Mouse (Mus musculus): ENCODE results near the gene Dbt.
"Not testable (repeated sequence)": the region's sequence is repeated elsewhere in the genome, so short reads cannot be mapped to it uniquely, and the experiment has no call there.

Gene Dbt

GRCm38 (mm10) chr3:116542070-116542469, 29.2 kb downstream of the Dbt start:
- DNase-seq (ENCODE audit: low read depth, low spot score): no peak

- DNase-seq (ENCODE audit: low read depth, low spot score): no peak
Observed at GRCm38 (mm10) chr3:116542532-116542931, 29.7 kb downstream of the Dbt start.

GRCm38 (mm10) chr3:116547430-116547829, 34.6 kb downstream of the Dbt start:
- DNase-seq (ENCODE audit: low read depth, low spot score): no peak

- DNase-seq (ENCODE audit: low read depth, low spot score): no peak
Observed at GRCm38 (mm10) chr3:116551362-116551761, 38.5 kb downstream of the Dbt start.

- DNase-seq (ENCODE audit: low read depth, low spot score): not testable (repeated sequence)
Observed at GRCm38 (mm10) chr3:116561315-116561714, 48.4 kb downstream of the Dbt start.

- no peak for DNase-seq (ENCODE audit: low read depth, low spot score)
Observed at GRCm38 (mm10) chr3:116562408-116563094, 49.7 kb downstream of the Dbt start, which contains the start of gene Lrrc39. Lrrc39 (plus strand) TSS chr3:116562973.

GRCm38 (mm10) chr3:116563095-116563492, 50.2 kb downstream of the Dbt start:
- DNase-seq (ENCODE audit: low read depth, low spot score): no peak

- no peak for DNase-seq (ENCODE audit: low read depth, low spot score)
Observed at GRCm38 (mm10) chr3:116570628-116571027, 57.8 kb downstream of the Dbt start.

- no peak for DNase-seq (ENCODE audit: low read depth, low spot score)
Observed at GRCm38 (mm10) chr3:116577286-116577685, 64.4 kb downstream of the Dbt start.

- no peak for DNase-seq (ENCODE audit: low read depth, low spot score)
Observed at GRCm38 (mm10) chr3:116582201-116582600, 69.3 kb downstream of the Dbt start.

- peak; percentile 58 for DNase-seq (ENCODE audit: low read depth, low spot score)
Observed at GRCm38 (mm10) chr3:116594076-116594727, 81.3 kb downstream of the Dbt start.

- DNase-seq (ENCODE audit: low read depth, low spot score): peak; percentile 97
Observed at GRCm38 (mm10) chr3:116594728-116595602, 82.1 kb downstream of the Dbt start, which contains the start of gene Sass6. Sass6 (plus strand) TSS chr3:116594982.

- DNase-seq (ENCODE audit: low read depth, low spot score): no peak
Observed at GRCm38 (mm10) chr3:116595603-116595991, 82.7 kb downstream of the Dbt start.
